Mouse (Mus musculus): Measurements from ENCODE around the gene Jak2. TPM values are rescaled to one million over a fixed set of nuclear protein-coding genes. Genes with fewer than 3 reads are reported as not detected.

Jak2 gene
- polyA plus RNA-seq, 1 experiment from 2014 or later = 18.2 TPM

- ATAC-seq (replicated peaks) = no peak
- no peak overlapping the region for H3K27ac ChIP-seq
- no peak overlapping the region for H3K4me3 ChIP-seq
- H3K36me3 ChIP-seq (replicated peaks) = no peaks in the 10 kb centered on the region
- H3K9me3 ChIP-seq = no peaks in the 10 kb centered on the region
- H3K4me2 ChIP-seq = no peak overlapping the region
- peaks cover 7% of the 10 kb centered on the region for H3K4me1 ChIP-seq
- H3K27me3 ChIP-seq (replicated peaks) = no peaks in the 10 kb centered on the region
- H3K9ac ChIP-seq = no peak overlapping the region
- 84% methylated on average over 6 of the region's 6 CpGs for WGBS
Observed at GRCm38 (mm10) chr19:29232738-29233137, 18.9 kb upstream of the Jak2 start.

DNA sequence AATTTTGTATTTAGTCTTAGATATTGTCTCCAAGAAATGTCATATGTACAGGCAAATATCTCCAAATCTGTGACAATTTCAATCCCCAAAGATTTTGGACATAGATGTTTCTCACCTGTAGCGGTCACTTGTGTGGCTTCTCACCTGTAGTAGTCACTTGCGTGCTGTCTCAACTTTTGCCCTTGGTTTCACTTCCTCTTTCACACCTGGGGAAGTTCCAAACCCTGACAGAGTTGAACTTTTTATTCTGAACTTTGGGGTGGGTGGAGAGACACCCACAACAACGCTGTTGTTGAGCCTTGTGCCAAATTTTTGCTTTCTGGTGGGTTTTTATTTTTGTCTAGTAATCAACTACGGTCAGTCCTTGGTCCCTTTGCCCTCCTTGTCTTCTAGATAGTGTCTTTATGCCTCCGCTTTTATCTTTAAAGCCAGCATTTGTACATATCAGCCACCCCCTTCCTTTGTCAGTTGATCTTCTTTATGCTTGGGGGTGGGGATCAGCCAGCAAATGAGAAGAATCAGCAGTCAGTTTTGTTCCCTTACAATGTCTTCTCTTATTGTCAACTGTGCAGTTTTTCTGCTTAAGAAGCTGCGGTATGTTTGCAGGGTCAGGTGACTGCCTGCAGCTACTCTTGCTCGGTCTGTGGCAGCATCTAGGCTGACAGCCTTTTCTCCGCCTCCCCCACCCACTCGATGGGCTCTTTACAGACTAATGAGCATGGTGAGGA is 14.8 kb upstream of the Jak2 start:
- ATAC-seq (replicated peaks) = peak; percentile 84
- Histone ChIP-seq H3K9ac (no peak overlapping the region), H3K27ac (no peak overlapping the region), H3K4me1 (peaks cover 7% of the 10 kb centered on the region), H3K9me3 (no peaks in the 10 kb centered on the region), H3K36me3 (replicated peaks) (no peaks in the 10 kb centered on the region), H3K4me3 (no peak overlapping the region), H3K4me2 (peak overlapping the region; percentile 21; the same call in 1 of the 2 replicates), H3K27me3 (replicated peaks) (no peaks in the 10 kb centered on the region)
- WGBS = 47% methylated on average over 9 of the region's 9 CpGs

DNA sequence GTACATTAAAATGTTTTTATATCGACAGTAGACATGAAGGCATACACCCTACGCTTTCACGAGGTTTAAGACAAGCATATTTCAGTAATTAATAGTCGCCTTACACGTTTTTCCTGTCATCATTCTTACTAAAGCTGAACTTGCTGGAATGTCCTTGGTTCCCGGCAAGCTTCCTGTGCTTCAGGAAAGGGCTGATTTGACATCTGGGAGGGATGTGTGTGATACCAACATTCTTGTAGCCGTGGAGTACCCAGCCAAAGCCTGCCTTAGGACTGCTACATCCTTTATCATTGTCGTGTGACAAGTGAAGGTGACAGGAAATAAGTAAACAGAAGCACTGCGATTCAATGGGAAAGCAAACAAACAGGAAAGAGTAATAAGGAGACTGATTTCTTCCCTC is 13.5 kb upstream of the Jak2 start:
- no peaks in the 10 kb centered on the region for H3K36me3 ChIP-seq (replicated peaks)

DNA sequence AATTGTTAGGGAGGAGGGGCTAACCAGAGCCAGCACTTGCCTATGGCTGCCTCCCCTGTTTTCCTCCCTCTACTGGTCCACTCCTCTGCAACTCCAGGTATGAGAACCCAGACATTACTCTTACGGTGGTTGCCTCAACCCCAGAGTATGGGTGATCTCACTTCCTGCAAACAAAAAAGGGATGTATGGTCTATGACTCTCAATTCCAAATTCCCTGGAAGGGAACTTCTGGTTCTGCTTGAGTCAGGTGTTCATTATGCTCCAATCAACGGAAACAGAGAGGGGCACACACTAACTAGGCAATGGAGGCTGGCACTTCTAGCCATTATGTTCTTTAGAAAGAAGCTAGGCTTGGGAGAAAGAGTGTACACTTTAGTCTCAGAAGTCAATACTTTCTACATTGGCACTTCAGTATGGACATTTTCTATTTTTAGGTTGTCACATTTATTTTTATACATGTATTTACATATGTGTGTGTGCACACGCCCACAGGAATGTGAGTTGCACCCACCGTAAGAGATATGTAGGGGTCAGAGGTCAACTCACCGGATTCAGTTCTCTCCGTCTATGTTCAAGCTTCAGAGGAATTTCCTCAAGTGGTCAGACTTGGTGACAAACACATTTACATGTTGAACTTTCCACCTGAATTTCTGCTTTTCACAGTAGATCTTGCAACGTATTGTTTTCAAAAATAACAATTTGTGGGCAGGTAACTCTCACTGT is 12.0 kb upstream of the Jak2 start:
- WGBS = 89% methylated on average over 7 of the region's 7 CpGs
- H3K4me3 ChIP-seq = no peak overlapping the region

More for the DNA sequence above, 13.5 kb upstream of the Jak2 start:
- Histone ChIP-seq H3K9ac (no peak overlapping the region), H3K4me3 (no peak overlapping the region), H3K27ac (no peak overlapping the region), H3K4me1 (peaks cover 7% of the 10 kb centered on the region), H3K9me3 (no peaks in the 10 kb centered on the region), H3K4me2 (no peak overlapping the region), H3K27me3 (replicated peaks) (no peaks in the 10 kb centered on the region)
- ATAC-seq (replicated peaks) = no peak
- WGBS = 71% methylated on average over 9 of the region's 9 CpGs

DNA sequence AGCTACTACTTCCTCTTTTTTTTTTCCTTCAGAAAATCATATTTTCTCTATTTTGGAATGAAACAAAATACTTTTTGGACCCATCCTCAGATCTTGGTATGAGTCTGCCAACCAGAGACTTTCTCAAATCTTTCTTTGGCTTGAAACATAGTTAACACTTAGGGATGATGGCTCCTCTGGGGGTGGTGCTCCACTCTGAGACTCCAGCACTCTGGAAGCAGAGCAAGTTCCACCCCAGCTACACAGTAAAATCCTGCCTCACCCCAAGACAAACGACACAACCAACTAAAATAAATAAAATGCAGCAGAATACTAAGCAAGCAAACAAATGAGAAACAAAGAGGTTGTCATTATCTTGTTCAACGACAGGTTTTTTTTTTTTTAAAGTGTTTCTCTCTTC is 11.0 kb upstream of the Jak2 start:
- H3K4me2 ChIP-seq = no peak overlapping the region
- no peak for ATAC-seq (replicated peaks)
- no peak overlapping the region for H3K27ac ChIP-seq
- H3K27me3 ChIP-seq (replicated peaks) = no peaks in the 10 kb centered on the region
- no peak overlapping the region for H3K9ac ChIP-seq
- peaks cover 7% of the 10 kb centered on the region for H3K4me1 ChIP-seq
- 69% methylated on average over 2 of the region's 2 CpGs for WGBS
- no peak overlapping the region for H3K4me3 ChIP-seq
- no peaks in the 10 kb centered on the region for H3K9me3 ChIP-seq
- H3K36me3 ChIP-seq (replicated peaks) = no peaks in the 10 kb centered on the region

More for the DNA sequence above, 12.0 kb upstream of the Jak2 start:
- Histone ChIP-seq H3K36me3 (replicated peaks) (no peaks in the 10 kb centered on the region), H3K4me1 (peaks cover 7% of the 10 kb centered on the region), H3K4me2 (no peak overlapping the region), H3K27ac (no peak overlapping the region), H3K9me3 (no peaks in the 10 kb centered on the region), H3K27me3 (replicated peaks) (no peaks in the 10 kb centered on the region), H3K9ac (no peak overlapping the region)
- ATAC-seq (replicated peaks) = no peak

- no peak overlapping the region for H3K27ac ChIP-seq
- 77% methylated on average over 10 of the region's 10 CpGs for WGBS
- no peak overlapping the region for H3K9ac ChIP-seq
- peaks cover 6% of the 10 kb centered on the region for H3K4me1 ChIP-seq
- H3K4me2 ChIP-seq = no peak overlapping the region
- no peaks in the 10 kb centered on the region for H3K9me3 ChIP-seq
- no peaks in the 10 kb centered on the region for H3K36me3 ChIP-seq (replicated peaks)
- H3K4me3 ChIP-seq = no peak overlapping the region
- H3K27me3 ChIP-seq (replicated peaks) = no peaks in the 10 kb centered on the region
- no peak for ATAC-seq (replicated peaks)
Observed at GRCm38 (mm10) chr19:29241581-29241980, 10.0 kb upstream of the Jak2 start.

DNA sequence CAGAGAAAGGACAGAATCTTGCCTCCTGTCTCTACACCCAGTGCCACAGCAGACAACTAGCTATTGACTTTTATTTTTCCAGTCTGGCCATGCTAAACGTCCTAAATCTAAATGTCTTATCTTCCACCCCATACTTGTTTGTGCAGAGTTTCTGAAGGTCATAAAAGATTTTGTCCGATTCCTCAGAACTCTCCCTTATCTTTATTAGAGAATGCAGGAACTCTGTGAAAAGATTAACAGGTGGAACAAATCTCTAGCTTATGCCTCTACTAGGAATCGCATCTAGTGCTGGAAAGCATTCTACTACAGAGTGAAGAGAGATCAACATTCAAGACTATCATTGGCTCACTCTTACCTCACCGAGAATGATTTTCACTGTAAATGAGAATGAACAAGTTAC is 1.7 kb upstream of the Jak2 start:
- Histone ChIP-seq H3K4me2 (peak overlapping the region; percentile 77), H3K4me3 (peak overlapping the region; percentile 99), H3K36me3 (replicated peaks) (no peaks in the 10 kb centered on the region), H3K27ac (peak overlapping the region; percentile 99), H3K27me3 (replicated peaks) (no peaks in the 10 kb centered on the region), H3K9me3 (no peaks in the 10 kb centered on the region), H3K4me1 (peaks cover 41% of the 10 kb centered on the region), H3K9ac (peak overlapping the region; percentile 99)
- ATAC-seq (replicated peaks) = no peak
- 45% methylated on average over 4 of the region's 4 CpGs for WGBS

DNA sequence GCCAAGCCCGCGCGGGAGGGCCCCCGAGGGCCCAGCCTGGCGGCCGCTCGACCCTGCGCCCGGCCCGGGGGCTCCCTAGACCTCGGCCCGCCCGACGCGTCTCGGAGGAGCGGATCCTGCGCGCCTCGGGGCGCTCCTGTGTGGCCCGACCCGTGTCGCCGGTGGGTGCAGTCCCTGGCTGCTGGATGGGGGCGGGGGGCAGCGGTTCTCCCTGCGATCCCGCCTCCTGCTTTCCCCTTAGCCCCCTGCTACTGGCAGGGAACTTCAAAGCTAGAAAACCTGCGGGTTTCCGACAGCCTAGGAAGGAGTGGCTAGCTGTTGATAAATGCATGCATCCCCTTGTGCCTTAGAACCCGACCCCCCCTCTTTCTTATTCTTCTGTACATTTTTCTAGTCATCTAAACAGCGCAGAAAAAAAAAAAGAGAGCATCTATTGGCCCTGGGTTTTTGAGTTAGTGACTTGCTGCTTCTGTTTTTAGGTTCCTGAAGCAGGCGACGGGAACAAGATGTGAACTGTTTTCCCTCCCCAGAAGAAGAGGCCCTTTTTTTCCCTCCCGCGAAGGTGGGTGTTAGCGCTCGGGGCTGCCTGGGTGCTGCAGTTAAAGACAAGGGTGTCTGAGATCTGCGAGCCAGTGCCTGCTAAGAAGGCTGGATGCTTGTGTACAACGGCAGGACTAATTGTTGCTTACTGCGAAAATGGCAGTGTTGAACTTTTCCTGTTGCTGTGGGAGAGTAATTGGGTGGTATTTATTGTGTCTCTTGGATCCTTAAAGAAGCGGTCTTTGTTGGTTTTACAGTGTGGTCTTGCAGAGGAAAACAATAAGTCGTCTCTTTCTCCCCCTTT is 552 bp downstream of the Jak2 start:
- H3K4me3 ChIP-seq = peak overlapping the region; percentile 99
- peak overlapping the region; percentile 77 for H3K4me2 ChIP-seq
- H3K9ac ChIP-seq = peak overlapping the region; percentile 99
- H3K27me3 ChIP-seq (replicated peaks) = no peaks in the 10 kb centered on the region
- peaks cover 54% of the 10 kb centered on the region for H3K4me1 ChIP-seq
- H3K9me3 ChIP-seq = no peaks in the 10 kb centered on the region
- WGBS = under 1% methylated on average over 44 of the region's 44 CpGs
- peak; percentile 68 for ATAC-seq (replicated peaks)
- H3K36me3 ChIP-seq (replicated peaks) = no peaks in the 10 kb centered on the region
- peak overlapping the region; percentile 99 for H3K27ac ChIP-seq

DNA sequence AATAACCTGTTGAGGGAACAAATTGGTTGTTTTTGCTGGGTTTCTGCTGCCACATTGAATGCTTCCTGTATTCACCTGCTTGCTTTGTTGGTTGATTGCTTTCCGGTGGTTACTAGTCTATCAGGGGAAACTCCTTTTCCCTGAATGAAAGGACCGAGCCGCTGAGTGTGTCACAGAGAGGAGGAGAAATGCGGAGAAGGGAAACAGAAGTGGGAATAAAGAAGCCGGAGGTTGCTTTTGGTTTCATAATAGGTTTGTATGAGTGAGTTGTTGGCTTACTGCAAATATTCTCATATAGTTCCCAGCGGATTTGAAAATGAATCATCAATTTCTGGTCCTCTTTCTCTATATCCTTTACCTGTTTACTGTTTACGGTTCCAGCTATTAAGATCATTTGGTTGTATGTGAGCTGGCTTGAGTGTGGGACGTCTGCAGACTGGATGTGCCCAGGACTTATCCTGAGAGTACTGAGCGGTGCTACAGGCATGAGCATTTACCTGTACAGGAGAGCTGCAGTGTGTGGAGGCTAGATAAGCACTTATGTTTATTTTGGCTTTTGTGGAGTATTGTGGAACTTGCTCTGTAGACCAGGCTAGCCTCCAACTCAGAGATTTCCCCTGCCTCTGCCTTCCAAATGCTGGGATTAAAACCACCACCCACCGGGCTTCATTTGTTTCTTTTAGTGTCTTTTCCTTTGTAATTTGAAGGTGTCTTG is 1.4 kb downstream of the Jak2 start:
- no peak for ATAC-seq (replicated peaks)
- peaks cover 53% of the 10 kb centered on the region for H3K4me1 ChIP-seq
- no peaks in the 10 kb centered on the region for H3K36me3 ChIP-seq (replicated peaks)
- H3K27ac ChIP-seq = peak overlapping the region; percentile 99
- peak overlapping the region; percentile 99 for H3K4me3 ChIP-seq
- H3K4me2 ChIP-seq = peak overlapping the region; percentile 77
- no peaks in the 10 kb centered on the region for H3K9me3 ChIP-seq
- H3K27me3 ChIP-seq (replicated peaks) = no peaks in the 10 kb centered on the region
- peak overlapping the region; percentile 99 for H3K9ac ChIP-seq
- 19% methylated on average over 10 of the region's 10 CpGs for WGBS

DNA sequence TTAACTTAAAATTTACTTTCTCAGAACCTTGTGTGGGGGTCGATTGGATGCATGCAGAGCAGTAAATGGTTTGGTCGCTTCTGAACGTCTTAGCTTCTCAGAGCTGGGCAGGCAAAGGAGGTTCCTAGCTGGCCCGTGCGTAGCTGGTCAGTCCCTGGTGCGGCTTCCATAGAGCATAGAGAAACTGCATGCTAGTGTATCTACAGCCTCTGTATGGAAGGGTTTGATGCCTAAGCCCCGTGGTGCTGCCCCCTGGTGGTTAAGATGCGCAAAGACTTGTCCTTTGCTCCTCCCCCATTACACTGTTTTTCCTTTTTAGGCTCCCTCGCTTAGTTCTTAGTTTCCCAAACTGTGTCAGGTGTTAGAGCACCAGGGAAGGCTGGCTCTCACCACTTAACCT is 2.1 kb downstream of the Jak2 start:
- Histone ChIP-seq H3K27me3 (replicated peaks) (no peaks in the 10 kb centered on the region), H3K9me3 (no peaks in the 10 kb centered on the region), H3K4me2 (peak overlapping the region; percentile 77), H3K36me3 (replicated peaks) (no peaks in the 10 kb centered on the region), H3K4me3 (peak overlapping the region; percentile 99), H3K9ac (peak overlapping the region; percentile 18; the same call in 1 of the 2 replicates), H3K4me1 (peaks cover 49% of the 10 kb centered on the region), H3K27ac (no peak overlapping the region; the same call in 1 of the 2 replicates)
- peak; percentile 57 for ATAC-seq (replicated peaks)
- WGBS = 1% methylated on average over 9 of the region's 9 CpGs

- Histone ChIP-seq H3K9me3 (no peaks in the 10 kb centered on the region), H3K9ac (no peak overlapping the region), H3K4me2 (peak overlapping the region; percentile 77), H3K4me1 (peaks cover 41% of the 10 kb centered on the region), H3K36me3 (replicated peaks) (no peaks in the 10 kb centered on the region), H3K27ac (peak overlapping the region; percentile 44), H3K4me3 (peak overlapping the region; percentile 99), H3K27me3 (replicated peaks) (no peaks in the 10 kb centered on the region)
- no peak for ATAC-seq (replicated peaks)
- WGBS = 7% methylated on average over 4 of the region's 4 CpGs
Observed at GRCm38 (mm10) chr19:29254671-29255070, 3.0 kb downstream of the Jak2 start.
